Mouse (Mus musculus) forebrain, embryonic 11.5 days (tissue): ENCODE measurements around the gene Znrf3. TPM values are rescaled to one million over a fixed set of nuclear protein-coding genes. Genes with fewer than 3 reads are reported as not detected.

Experiments used
- ATAC-seq: fragments of 200-750 bp; cut with Nextera tagmentation; replicated peaks from 2 replicates; pipeline ENCODE4 v1.8.0; 2017; ENCODE audit warnings: moderate TSS enrichment; ENCODE audit not compliant: low FRiP score
- DNase-seq: peaks from one replicate; pipeline ENCODE4 v3.0.0-alpha.2; 2017; ENCODE audit warnings: low spot score
- H3K27ac ChIP-seq: fragments of 300-500 bp; sonication (generic); 2 replicates; pipeline ENCODE4 v1.5.1; 2014; ENCODE audit warnings: low read depth, low read length
- H3K27me3 ChIP-seq: fragments of 300-500 bp; sonication (generic); 2 replicates; pipeline ENCODE4 v1.6.1; 2014; ENCODE audit warnings: mild to moderate bottlenecking, low read length, mixed read lengths; ENCODE audit not compliant: control insufficient read depth, insufficient read depth
- H3K36me3 ChIP-seq: fragments of 300-500 bp; sonication (generic); 2 replicates; pipeline ENCODE4 v1.6.1; 2014; ENCODE audit warnings: mild to moderate bottlenecking, low read length, moderate library complexity, mixed read lengths; ENCODE audit not compliant: control insufficient read depth, insufficient read depth
- H3K4me1 ChIP-seq: fragments of 300-500 bp; sonication (generic); replicated peaks from 2 replicates; pipeline ENCODE4 v1.6.1; 2014; ENCODE audit warnings: low read length, mixed read lengths; ENCODE audit not compliant: control insufficient read depth, insufficient read depth
- H3K4me2 ChIP-seq: fragments of 300-500 bp; sonication (generic); 2 replicates; pipeline ENCODE4 v1.6.1; 2014; ENCODE audit warnings: low read depth, mild to moderate bottlenecking, low read length, moderate library complexity, mixed read lengths; ENCODE audit not compliant: severe bottlenecking
- H3K4me3 ChIP-seq: fragments of 300-500 bp; sonication (generic); 2 replicates; pipeline ENCODE4 v1.5.1; 2014; ENCODE audit warnings: low read depth, low read length
- H3K9ac ChIP-seq: fragments of 300-500 bp; sonication (generic); 2 replicates; pipeline ENCODE4 v1.6.1; 2014; ENCODE audit warnings: low read length
- H3K9me3 ChIP-seq: fragments of 300-500 bp; sonication (generic); 2 replicates; pipeline ENCODE4 v1.6.1; 2016; ENCODE audit warnings: low read length, mixed read lengths; ENCODE audit not compliant: control insufficient read depth
- WGBS: fragments of 180-500 bp; shearing (Covaris S2); extraction: QIAGEN DNeasy Blood & Tissue Kit; methylation state at CpG from one replicate; pipeline ENCODE4 v1.1.7; 2014; 5-methylcytosine and 5-hydroxymethylcytosine counted together
- polyA plus RNA-seq: library from polyadenylated mRNA; unstranded; fragments of >200 nt; fragmentation: Nextera tagmentation; extraction: Ambion mirVana; gene quantifications from 2 replicates; pipeline ENCODE4 v1.2.1, GENCODE M21; 2014

The Znrf3 gene
- polyA plus RNA-seq, 1 experiment from 2014 or later = 12.9 TPM

DNA sequence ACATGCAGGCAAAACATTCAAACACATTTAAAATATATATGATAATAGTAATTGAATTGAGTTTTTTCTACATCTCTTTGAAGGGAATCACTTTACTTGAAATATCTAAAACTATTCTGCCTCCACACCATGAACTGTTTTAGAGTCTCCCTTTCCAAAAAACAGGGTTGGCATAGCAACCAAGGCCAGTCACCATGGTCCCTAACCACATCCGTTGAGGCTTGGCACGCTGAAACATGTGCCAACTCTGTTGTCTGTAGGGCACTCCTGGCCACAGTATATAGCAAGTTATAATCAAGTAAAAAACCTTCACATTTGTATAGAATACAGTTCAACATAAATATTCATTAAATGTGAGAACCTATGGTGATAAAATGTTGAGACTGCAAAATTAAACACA is 12.3 kb downstream of the Znrf3 start:
- H3K27ac ChIP-seq = no peak overlapping the region

DNA sequence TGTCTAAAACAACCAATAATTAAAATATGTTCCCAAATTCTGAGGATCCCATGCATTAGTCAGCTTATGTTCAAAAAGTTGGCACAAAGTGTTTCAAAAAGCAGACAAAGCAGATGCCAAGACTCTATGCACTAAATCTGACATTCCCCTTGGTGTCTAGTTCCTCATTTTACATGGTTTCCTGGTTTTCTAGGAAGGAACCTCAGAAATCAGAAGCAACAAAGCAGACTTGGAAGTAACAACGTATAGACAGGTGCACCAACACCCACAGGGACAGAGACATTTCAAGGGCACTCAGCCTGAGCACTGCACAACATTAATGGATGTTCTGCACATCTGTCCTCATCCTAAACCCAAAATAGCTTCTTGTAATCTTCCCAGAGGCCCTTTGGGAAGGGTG is 13.8 kb downstream of the Znrf3 start:
- no peak for ATAC-seq
- no peak for DNase-seq
- 77% methylated on average over 1 of the region's 1 CpGs for WGBS

More for the DNA sequence above, 12.3 kb downstream of the Znrf3 start:
- DNase-seq (no peak), ATAC-seq (no peak)
- 81% methylated on average over 2 of the region's 2 CpGs for WGBS
- Histone ChIP-seq H3K27me3 (no peaks in the 10 kb centered on the region), H3K9ac (no peak overlapping the region), H3K36me3 (no peaks in the 10 kb centered on the region), H3K4me2 (no peak overlapping the region), H3K9me3 (no peaks in the 10 kb centered on the region), H3K4me1 (no peaks in the 10 kb centered on the region; the same call in 1 of the 2 replicates), H3K4me3 (no peak overlapping the region)

DNA sequence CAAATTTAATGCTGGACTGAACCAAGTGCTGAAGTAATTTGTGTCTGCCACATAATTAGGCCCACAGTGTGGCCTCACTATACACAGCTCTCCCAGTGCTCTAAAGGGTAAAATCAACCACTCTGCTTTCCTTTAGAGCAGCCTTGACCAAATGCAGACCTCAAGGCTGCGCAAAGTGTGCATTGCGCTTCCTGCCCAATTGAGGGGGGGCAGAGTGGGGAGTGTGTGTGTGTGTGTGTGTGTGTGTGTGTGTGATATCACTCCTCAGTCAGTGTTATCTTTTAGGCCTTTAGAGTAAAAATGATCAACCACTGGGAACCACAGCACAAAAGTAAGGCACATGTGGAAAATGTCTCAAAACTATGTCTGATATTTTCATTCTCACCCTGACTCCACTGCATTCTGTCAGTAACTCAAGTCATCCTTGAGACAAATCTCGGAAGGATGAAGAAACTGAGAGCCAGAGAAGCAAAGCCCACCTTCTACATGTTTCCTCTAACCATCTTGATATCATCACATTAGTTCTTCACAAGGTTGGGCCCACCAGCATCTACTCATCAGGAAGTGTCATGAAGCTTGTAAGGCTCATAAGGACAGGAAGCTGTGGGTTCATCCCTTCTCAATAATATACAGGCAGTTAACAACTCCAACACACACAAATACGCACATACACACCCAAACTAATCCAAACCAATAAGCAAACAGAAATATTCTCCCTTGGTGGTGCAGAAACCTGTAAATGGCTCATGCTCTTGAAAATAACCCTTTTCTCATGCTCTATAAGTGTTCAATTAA is 15.1 kb downstream of the Znrf3 start:
- H3K4me3 ChIP-seq = no peak overlapping the region
- H3K4me1 ChIP-seq = no peaks in the 10 kb centered on the region; the same call in 1 of the 2 replicates
- H3K4me2 ChIP-seq = no peak overlapping the region
- ATAC-seq (no peak), DNase-seq (no peak)
- no peaks in the 10 kb centered on the region for H3K27me3 ChIP-seq
- WGBS = 89% methylated on average over 4 of the region's 4 CpGs
- H3K9me3 ChIP-seq = no peaks in the 10 kb centered on the region
- H3K36me3 ChIP-seq = no peaks in the 10 kb centered on the region
- H3K27ac ChIP-seq = no peak overlapping the region
- H3K9ac ChIP-seq = no peak overlapping the region

More for the DNA sequence above, 13.8 kb downstream of the Znrf3 start:
- H3K27ac ChIP-seq = no peak overlapping the region
- no peaks in the 10 kb centered on the region for H3K9me3 ChIP-seq
- H3K27me3 ChIP-seq = no peaks in the 10 kb centered on the region
- H3K36me3 ChIP-seq = no peaks in the 10 kb centered on the region
- no peak overlapping the region for H3K9ac ChIP-seq
- H3K4me1 ChIP-seq = no peaks in the 10 kb centered on the region; the same call in 1 of the 2 replicates
- no peak overlapping the region for H3K4me2 ChIP-seq
- no peak overlapping the region for H3K4me3 ChIP-seq

DNA sequence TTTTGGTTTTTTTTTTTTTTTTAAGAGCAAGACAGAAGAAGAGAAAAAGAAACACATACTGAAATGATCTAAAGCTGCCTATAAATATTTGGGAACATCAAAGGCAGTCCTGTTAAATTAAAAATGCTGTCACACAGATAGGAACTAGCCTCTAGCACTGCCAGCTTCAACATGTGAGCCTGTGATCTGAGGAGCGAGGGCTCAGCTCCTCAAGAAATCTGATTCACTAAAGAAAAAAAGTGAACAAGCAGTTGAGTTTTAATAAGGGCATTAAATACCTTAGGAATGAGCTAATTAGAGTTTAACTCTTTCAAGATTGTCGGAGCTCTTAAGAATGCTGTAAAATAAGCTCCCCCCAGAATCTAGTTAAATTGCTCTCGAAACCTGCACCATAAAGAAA is 17.4 kb downstream of the Znrf3 start:
- WGBS = 62% methylated on average over 3 of the region's 3 CpGs
- peaks cover 2% of the 10 kb centered on the region; the same call in 1 of the 2 replicates for H3K4me1 ChIP-seq
- no peak for ATAC-seq

DNA sequence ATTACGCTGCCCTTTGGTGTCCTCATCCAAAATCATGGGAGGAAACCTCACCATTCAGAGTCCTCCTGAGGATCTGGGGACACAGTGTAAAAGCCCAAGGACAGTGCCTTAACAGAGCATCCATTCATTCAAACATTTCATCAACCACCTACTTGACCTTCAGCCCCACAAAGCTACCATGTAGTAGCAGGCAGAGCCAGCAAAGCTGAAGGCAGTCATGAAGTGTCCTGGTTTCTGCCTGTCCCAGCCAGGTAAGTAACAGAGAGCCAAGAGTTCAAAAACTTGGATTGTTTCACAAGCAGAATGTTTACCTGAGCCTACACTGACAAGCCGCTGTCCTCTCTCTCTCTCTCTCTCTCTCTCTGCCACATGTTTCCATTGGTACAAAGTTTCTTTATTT is 18.3 kb downstream of the Znrf3 start:
- no peak overlapping the region for H3K4me2 ChIP-seq
- DNase-seq (no peak), ATAC-seq (no peak)
- no peak overlapping the region for H3K4me3 ChIP-seq
- H3K9me3 ChIP-seq = no peaks in the 10 kb centered on the region
- no peaks in the 10 kb centered on the region for H3K36me3 ChIP-seq
- H3K27ac ChIP-seq = no peak overlapping the region
- WGBS = 98% methylated on average over 2 of the region's 2 CpGs
- no peak overlapping the region for H3K9ac ChIP-seq
- 0 out of 2 replicates have a peak, but pooled peaks cover 2% of the 10 kb centered on the region for H3K4me1 ChIP-seq
- no peaks in the 10 kb centered on the region for H3K27me3 ChIP-seq

More for the DNA sequence above, 17.4 kb downstream of the Znrf3 start:
- Histone ChIP-seq H3K36me3 (no peaks in the 10 kb centered on the region), H3K4me2 (no peak overlapping the region), H3K9ac (no peak overlapping the region), H3K27me3 (no peaks in the 10 kb centered on the region), H3K4me3 (no peak overlapping the region), H3K9me3 (no peaks in the 10 kb centered on the region), H3K27ac (no peak overlapping the region)
- DNase-seq = no peak

DNA sequence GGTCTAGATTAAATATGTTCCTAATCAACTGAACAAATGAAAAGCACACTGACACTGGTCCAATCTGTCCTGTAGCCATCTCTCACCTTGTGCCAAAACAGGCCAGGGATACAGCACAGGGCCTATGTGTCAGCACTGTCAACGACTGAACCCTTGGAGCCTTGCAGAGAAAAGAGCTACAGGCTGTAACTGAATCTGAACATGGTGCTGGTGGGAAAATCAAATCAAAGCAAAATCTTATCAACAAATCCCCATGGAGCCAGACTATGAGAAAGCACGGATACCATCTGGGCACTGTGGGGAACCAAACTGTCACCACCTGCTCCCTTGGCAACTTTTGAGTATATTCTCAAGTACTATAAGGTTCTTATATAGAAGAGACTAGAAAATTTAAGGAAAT is 19.5 kb downstream of the Znrf3 start:
- H3K4me1 ChIP-seq = 0 out of 2 replicates have a peak, but pooled peaks cover 2% of the 10 kb centered on the region
- no peak overlapping the region for H3K4me3 ChIP-seq
- no peak for DNase-seq
- H3K27ac ChIP-seq = no peak overlapping the region
- H3K4me2 ChIP-seq = no peak overlapping the region
- no peaks in the 10 kb centered on the region for H3K36me3 ChIP-seq
- no peak overlapping the region for H3K9ac ChIP-seq
- no peaks in the 10 kb centered on the region for H3K27me3 ChIP-seq
- ATAC-seq = no peak
- 70% methylated on average over 2 of the region's 2 CpGs for WGBS
- no peaks in the 10 kb centered on the region for H3K9me3 ChIP-seq

DNA sequence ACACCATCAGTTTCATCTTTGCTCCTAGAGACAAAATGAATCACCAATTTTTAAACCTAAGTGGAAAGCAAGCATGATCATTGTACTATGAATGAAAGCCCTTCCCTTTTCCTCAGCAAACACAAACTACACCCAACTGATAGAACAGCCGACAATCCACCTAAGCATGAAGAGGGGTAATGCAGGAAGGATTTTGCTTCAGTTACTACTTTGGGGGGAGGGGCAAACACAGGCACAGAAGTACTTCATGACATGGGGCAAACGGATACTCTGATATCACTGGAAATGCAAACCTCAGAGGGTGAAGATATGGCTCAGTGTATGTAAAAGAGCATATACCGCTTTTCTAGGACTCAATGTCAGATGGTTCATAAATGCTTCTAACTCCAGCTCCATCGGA is 20.5 kb downstream of the Znrf3 start:
- H3K27me3 ChIP-seq = no peaks in the 10 kb centered on the region
- no peak overlapping the region for H3K9ac ChIP-seq
- ATAC-seq (no peak), DNase-seq (no peak)
- 84% methylated on average over 4 of the region's 4 CpGs for WGBS
- H3K36me3 ChIP-seq = no peaks in the 10 kb centered on the region
- no peak overlapping the region for H3K27ac ChIP-seq
- H3K4me2 ChIP-seq = no peak overlapping the region
- no peak overlapping the region for H3K4me3 ChIP-seq
- 0 out of 2 replicates have a peak, but pooled peaks cover 2% of the 10 kb centered on the region for H3K4me1 ChIP-seq
- no peaks in the 10 kb centered on the region for H3K9me3 ChIP-seq

DNA sequence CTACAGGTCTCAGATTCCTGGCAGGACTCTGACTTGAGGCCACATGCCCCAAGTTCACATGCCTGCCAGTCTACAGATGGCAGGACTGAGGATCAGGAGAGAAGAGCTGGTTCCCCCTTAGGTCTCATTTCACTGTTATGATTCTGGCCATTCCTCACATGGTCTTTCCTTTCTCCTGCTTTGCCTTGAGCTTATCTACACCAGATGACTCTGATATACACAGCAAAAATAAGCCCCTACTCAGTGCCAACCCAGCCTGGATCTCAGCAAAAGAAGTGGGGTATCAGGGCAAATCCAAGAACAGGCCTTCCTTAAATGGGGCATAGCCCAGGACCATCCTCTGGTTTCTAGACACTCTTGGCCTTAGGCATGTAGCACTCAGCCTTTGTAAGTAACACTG is 21.6 kb downstream of the Znrf3 start:
- H3K4me3 ChIP-seq = no peak overlapping the region
- 0 out of 2 replicates have a peak, but pooled peaks cover 2% of the 10 kb centered on the region for H3K4me1 ChIP-seq
- ATAC-seq = no peak
- no peaks in the 10 kb centered on the region for H3K9me3 ChIP-seq
- H3K4me2 ChIP-seq = no peak overlapping the region
- no peaks in the 10 kb centered on the region for H3K27me3 ChIP-seq
- H3K27ac ChIP-seq = no peak overlapping the region
- no peak for DNase-seq
- H3K9ac ChIP-seq = no peak overlapping the region
- H3K36me3 ChIP-seq = no peaks in the 10 kb centered on the region

DNA sequence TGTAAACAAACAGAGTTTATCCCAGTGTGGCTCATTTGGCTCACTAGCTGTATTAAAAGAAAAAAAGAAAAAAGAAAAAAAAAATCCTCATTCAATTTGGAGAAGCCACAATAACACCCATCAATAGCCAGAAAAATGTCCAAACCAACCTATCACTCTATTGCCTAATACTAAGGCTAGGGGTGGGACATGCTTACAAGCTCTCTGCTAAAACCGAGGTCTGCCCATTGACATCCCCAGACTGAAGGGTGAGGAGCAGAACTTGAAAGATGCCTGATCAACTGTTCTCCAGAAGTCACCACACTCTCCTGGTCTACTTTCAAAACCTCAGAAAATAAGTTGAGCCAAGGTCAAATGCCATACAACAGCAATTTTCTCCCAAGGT is 22.4 kb downstream of the Znrf3 start:
- no peak for ATAC-seq
- Histone ChIP-seq H3K27me3 (no peaks in the 10 kb centered on the region), H3K4me3 (no peak overlapping the region), H3K9me3 (no peaks in the 10 kb centered on the region), H3K9ac (no peak overlapping the region), H3K4me1 (peaks cover 2% of the 10 kb centered on the region; the same call in 1 of the 2 replicates), H3K36me3 (no peaks in the 10 kb centered on the region), H3K4me2 (no peak overlapping the region), H3K27ac (no peak overlapping the region)
- WGBS = 66% methylated on average over 1 of the region's 1 CpGs
- no peak for DNase-seq
